Mouse (Mus musculus): Measurements from ENCODE around the gene Rapgef3.
A peak's percentile ranks its signal among the peaks of the same experiment; 100 is the strongest.

Rapgef3 gene

DNA sequence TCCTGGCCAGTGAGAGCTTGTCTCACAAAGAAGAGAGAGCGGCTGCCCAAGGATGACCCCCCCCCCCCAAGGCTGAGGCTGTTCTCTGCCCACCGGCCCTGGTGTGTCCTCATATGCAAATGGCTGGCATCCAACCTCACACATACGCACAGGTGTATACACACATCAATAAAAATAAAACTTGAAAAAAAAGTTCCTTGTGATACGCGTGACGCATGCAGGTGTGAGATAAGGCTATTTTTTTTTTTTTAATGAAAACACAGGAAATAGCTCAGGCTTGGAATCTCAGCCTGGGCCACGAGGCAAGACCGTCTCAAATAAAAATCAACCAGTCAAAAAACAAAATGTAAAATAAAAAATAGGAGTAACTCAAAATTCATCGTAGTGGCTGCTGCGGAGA, 21.5 kb downstream of the Rapgef3 start:
- no peak for DNase-seq (ENCODE audit: low spot score)

DNA sequence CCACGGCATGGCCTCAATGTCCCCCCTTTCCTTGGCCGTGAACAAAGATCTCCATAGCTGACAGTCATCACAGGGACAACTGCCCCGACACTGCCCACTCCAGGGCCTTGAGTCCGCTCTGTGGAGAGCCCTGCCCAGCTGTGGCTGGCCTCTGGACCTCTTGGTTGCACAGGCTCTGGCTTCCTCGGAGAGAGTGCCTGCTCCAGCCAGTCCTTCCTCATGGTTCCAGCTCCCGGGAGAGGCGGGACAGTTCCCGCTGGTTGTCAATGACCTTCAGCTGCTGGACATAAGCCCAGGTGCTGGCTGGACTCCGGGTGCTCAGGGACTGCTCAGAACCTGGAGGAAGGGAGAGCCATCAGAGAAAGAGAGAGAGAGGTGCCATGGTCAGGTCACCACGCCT, 22.4 kb downstream of the Rapgef3 start:
- DNase-seq (ENCODE audit: low spot score): peak; percentile 80

GRCm38 (mm10) chr15:97744930-97745329, 22.8 kb downstream of the Rapgef3 start:
- DNase-seq (ENCODE audit: low spot score): peak; percentile 65

GRCm38 (mm10) chr15:97743961-97744525, 23.7 kb downstream of the Rapgef3 start:
- DNase-seq (ENCODE audit: low spot score): no peak

DNA sequence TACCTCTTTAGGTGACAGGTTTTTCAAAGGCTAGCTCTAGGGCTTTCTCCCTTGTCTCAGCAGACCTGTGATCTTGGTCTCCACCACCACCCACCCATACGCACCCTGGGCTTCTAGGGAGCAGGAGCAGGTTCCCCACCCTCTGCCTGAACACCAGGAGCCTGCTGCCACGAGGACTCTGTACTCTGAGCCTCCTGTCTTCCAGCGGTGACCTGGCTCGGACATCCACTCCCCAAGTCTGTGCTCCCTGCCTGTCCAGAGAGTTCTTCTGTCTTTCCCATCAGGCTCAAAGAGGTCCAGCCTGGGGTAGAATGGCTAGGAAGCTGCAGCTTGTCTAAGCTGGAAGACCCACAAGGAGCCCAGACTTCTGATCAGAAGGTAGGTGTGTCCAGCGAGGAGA, 24.6 kb downstream of the Rapgef3 start:
- DNase-seq (ENCODE audit: low spot score): no peak

- no peak for DNase-seq (ENCODE audit: low spot score)
Measured at GRCm38 (mm10) chr15:97742600-97742999, 25.2 kb downstream of the Rapgef3 start.

DNA sequence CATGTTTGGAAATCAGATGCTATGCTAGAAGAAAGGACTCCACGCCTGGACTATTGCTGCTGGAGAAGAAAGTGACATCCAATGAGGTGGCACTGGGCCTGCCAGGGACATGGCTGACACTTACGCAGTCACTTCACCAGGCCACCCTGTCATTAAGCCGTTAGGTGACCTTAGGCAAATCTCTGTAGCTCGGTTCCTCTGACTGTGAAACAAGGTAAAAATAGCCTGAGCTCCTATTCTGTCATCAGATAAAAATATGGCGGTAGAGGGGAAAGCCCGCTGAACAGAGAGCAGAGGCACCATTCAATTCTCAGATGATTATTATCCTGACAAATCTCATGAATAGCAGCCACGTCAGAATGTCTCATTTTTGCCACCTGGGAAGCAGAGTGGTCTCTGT, 25.7 kb downstream of the Rapgef3 start:
- no peak for DNase-seq (ENCODE audit: low spot score)

GRCm38 (mm10) chr15:97741662-97742061, 26.1 kb downstream of the Rapgef3 start:
- DNase-seq (ENCODE audit: low spot score): no peak

- DNase-seq (ENCODE audit: low spot score): no peak
Measured at GRCm38 (mm10) chr15:97740283-97740732, 27.5 kb downstream of the Rapgef3 start.

- DNase-seq (ENCODE audit: low spot score): no peak
Measured at GRCm38 (mm10) chr15:97738923-97739322, 28.8 kb downstream of the Rapgef3 start.

DNA sequence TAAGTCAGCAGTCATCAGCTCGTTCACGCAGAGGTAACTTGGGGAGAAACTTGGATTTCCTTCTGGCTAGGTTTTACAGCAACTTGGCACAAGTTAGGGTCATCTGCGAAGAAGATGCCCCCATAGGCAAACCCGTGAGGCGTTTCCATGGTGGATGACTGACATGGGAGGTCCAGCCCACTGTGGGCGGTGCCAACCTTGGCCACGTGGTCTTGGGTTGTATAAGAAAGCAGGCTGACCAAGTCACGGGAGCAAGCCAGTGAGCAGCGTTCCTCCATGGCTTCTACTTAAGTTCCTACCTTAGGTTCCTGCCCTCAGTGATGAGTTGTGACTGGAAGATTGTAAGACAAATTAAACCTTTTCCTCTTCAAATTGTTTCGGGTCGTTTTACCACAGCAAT, 35.8 kb downstream of the Rapgef3 start:
- DNase-seq (ENCODE audit: low spot score): no peak

GRCm38 (mm10) chr15:97731111-97731510, 36.7 kb downstream of the Rapgef3 start, which contains the start of gene Endou:
Gene Endou, minus strand, starts transcription at chr15:97731339.
- no peak for DNase-seq (ENCODE audit: low spot score)

DNA sequence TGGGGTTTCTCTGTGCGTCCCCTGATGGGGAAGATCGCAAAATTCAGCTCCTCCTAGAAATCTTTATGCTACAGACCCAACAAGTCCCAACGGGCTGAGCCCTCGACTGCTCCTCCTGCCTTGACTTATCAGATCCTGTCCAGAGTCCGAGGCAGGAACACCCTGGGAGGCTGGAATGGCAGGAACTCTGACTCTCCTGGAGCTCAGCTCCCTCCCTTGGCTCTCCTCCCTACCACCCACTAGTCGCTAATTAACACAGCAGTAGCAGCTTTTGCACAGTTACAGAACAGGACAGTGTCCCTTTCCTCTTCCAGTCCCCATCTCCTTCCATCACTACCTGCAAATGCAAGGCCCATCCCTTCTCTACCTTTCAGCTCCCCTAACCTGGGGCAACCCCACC, 37.4 kb downstream of the Rapgef3 start:
- DNase-seq (ENCODE audit: low spot score): no peak

DNA sequence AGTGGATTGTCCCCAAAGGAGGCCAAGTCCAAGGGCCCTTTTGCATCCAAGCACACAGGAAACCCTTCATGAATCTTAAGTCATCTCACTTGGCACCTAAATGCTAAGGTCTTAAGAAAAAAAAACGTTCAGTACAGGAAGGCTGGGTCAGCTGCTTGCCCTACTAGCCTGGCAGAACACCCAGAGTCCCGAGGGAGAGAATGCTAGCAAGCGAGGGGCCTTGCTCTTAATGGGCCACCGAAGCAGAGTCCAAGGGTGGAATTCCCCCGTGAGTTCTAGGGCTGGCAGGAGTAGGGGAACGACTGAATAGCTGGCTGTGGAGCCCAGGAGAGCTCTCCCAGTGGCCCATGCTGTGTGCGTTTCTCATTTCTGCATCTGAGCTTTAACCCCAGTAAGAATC, 39.0 kb downstream of the Rapgef3 start:
- DNase-seq (ENCODE audit: low spot score): peak; percentile 46

GRCm38 (mm10) chr15:97728394-97728793, 39.4 kb downstream of the Rapgef3 start:
- peak; percentile 61 for DNase-seq (ENCODE audit: low spot score)

- no peak for DNase-seq (ENCODE audit: low spot score)
Measured at GRCm38 (mm10) chr15:97727520-97727919, 40.3 kb downstream of the Rapgef3 start.

DNA sequence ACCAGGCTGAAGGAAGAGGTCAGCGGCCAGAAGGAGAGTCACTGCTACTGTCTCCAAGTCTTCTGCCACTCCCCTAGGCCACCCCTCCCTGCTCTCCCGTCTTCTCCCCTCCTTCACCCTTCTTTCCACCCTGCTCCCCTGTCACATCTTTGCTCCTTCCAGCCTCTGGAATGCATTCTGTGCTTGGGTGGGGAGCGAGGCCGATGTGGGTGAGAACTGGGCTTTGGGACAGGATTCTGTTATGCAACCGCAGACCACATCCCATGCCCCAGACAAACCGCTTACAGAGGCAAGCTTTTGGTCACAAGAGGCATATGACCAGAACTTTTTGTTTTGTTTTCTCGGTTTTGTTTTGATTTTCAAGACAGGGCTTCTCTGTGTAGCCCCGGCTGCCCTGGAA, 40.7 kb downstream of the Rapgef3 start:
- peak; percentile 48 for DNase-seq (ENCODE audit: low spot score)

GRCm38 (mm10) chr15:97726310-97726709, 41.5 kb downstream of the Rapgef3 start:
- no peak for DNase-seq (ENCODE audit: low spot score)

- DNase-seq (ENCODE audit: low spot score): peak; percentile 40
Measured at GRCm38 (mm10) chr15:97725198-97725785, 42.5 kb downstream of the Rapgef3 start.

DNA sequence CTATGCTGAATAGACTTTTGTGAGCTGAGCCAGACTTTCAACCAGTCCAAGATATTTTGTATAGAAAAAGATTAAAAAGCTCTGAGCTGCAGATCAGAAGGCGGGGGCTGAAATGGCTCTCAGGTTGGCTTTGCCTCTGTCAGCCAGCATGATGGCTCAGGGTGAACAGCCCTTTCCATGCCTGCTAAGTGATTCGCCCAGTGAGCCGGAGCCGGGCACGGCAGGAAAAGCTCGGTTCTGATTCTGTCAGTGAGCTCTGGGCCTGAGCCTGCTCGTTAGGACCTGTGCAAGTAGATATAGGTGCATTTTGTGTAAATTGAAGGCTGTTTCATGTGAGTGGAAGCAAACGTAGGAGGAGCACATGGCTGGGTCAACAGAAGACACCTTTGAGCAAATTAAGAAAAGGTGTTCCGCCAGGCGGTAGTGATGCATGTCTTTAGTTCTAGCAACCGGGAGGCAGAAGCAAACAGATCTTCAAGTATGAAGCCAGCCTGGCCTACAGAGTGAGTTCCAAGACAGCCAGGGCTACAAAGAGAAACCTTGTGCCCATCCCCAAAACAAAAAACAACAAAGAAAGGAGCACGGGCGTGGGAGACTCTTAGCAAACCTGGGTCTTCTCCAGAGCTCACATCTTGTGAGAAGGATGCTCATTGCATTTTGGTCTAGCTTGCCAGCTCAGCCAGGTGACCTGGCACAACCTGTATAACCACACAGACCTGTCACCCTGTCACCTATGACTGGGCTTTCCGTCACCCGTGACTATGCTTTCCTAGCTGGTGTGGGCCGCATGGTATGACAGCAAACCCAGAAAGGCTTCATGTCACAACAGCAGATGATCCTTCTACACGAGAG, 43.2 kb downstream of the Rapgef3 start:
- DNase-seq (ENCODE audit: low spot score): peak; percentile 42

DNA sequence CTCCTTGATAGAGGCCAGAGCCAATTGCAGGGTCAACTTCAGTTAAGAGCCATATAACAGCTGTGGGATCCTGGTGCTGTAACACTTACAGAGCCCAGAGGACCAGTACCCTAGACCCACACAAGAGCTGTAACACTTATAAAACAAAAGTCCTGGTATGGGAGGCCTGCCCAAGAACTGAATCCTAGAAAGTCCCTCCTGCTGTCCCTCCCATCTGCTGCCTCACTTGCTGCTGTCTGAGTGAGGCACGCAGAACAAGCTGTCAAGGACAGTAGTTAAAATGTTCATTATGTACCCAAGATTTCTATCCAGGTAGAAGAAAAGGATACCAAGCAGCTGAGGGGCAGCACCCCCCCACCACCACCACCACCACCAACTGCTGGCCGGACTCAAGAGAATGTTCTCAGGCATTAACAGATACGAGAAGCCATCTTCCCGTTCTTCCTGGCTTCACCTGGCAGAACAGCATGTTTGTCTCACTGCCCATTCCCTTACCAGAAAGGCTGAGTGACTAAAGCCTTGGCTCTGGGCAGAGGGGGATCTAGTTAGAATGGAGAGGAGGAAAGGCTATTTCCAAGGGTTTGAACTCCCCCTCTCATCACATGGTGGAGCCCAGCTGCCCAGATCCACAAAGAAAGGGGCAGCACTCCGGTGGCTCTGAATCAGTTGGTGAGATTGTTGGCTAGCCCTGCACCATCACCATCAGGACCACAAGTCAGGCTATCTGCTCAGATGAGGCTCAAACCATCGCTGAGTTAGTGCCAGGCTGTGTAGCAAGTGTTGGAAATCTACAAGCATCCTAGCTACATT, 44.0 kb downstream of the Rapgef3 start:
- no peak for DNase-seq (ENCODE audit: low spot score)

DNA sequence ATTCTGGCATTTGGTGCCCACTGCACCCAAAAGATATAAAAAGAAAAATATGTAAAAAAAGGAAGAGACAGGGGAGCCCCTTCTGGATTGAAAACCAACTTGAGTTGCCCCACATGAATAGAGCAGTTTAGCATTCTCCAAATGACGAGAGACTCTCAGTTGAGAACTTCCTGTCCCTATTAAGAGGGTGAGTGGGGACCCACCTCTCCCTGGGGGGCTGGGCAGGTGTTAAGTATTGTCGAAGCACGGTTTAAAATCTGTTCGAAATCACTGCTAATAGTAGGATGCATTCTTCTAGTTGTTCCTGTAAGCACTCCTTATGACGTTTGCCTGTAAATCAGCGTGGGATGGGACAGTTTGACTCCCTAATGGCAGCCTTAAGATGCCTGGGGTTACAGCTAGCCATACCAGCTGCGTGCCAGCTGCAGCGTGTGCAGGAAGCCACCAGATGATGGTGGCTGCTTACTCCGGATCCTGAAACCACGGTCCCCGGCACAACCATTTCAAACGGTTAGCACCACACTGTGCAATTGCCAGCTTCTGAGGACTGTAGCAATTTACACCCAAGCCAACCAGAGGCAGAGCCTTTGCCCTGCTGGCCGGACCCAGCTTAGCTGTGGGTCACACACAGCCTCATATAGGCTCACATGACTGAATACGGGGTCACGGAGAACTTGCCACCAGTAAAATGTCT, 46.6 kb downstream of the Rapgef3 start:
- DNase-seq (ENCODE audit: low spot score): no peak
